Mouse (Mus musculus) right cerebral cortex, postnatal 14 days (tissue): ENCODE measurements at regions not wholly inside any gene's neighbourhood (a gene's known extent, or its start where the extent isn't known, plus 50 kb on each side); places are given as distances from the start of the nearest gene placed in this dataset.

ENCODE experiments used
- DNase-seq: peaks from one replicate; pipeline ENCODE4 v3.0.0; 2022

GRCm38 (mm10) chr9:98791709-98792108 is 50.6 kb upstream of the Prr23a1 start:
- no peak for DNase-seq

- DNase-seq, result peak; percentile 8
These were observed 68.6 kb upstream of the Prr23a1 start for GRCm38 (mm10) chr9:98773651-98774185.

GRCm38 (mm10) chr9:98773212-98773611 is 69.1 kb upstream of the Prr23a1 start:
- DNase-seq, result no peak

DNA sequence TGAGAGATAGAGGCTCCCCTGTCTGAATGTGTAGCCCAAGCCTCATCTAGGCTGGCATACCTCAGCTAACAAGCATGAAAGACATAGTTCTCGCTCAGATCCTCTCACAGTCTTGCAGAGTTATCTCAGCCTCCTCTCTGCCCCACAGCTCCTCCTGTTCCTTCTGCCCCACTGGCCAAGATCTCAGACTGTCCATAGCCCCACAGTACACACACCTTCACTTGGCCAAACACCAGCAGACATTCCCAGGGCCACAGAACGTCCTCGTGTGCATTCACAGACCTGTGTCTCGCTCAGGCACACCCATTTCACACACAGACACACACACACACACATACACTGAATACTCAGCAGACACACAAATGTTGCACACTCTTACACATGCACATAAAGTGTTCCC is 87.5 kb upstream of the Prr23a1 start:
- DNase-seq, result no peak

- DNase-seq, result no peak
These were observed 88.8 kb upstream of the Prr23a1 start for GRCm38 (mm10) chr9:98753356-98753953.

DNA sequence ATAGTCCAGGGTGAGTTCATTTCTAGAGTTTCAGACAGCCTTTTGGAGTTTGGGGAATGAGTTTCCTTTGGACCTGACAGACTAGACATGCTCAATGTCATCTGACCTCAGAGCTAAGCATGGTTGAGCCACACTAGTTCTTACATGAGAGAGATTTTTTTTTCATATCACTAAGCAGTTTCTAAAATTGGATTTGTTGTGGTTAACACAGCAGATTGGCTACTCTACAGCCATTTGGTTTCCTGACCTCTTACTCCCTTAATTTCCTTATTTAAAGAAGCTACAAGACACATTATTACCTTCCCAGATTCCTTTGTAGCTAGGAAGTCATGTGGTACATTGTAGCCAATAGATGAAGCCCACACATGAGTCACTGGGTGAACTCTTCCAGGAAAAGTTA is 98.5 kb upstream of the Prr23a1 start:
- DNase-seq, result no peak

- DNase-seq, result no peak
These were observed 114.9 kb upstream of the Prr23a1 start for GRCm38 (mm10) chr9:98727276-98727860.

- no peak for DNase-seq
These were observed 115.7 kb upstream of the Prr23a1 start for GRCm38 (mm10) chr9:98726638-98727037.

GRCm38 (mm10) chr9:98722885-98723284 is 119.4 kb upstream of the Prr23a1 start:
- DNase-seq, result no peak

- DNase-seq, result no peak
These were observed 119.9 kb upstream of the Mrps22 start for GRCm38 (mm10) chr9:98721381-98721780.

GRCm38 (mm10) chr9:98717701-98718270 is 116.3 kb upstream of the Mrps22 start:
- DNase-seq, result no peak

GRCm38 (mm10) chr9:98714661-98715060 is 113.2 kb upstream of the Mrps22 start:
- no peak for DNase-seq

- no peak for DNase-seq
These were observed 111.4 kb upstream of the Mrps22 start for GRCm38 (mm10) chr9:98712826-98713225.

- DNase-seq, result no peak
These were observed 110.6 kb upstream of the Mrps22 start for GRCm38 (mm10) chr9:98712023-98712563.

DNA sequence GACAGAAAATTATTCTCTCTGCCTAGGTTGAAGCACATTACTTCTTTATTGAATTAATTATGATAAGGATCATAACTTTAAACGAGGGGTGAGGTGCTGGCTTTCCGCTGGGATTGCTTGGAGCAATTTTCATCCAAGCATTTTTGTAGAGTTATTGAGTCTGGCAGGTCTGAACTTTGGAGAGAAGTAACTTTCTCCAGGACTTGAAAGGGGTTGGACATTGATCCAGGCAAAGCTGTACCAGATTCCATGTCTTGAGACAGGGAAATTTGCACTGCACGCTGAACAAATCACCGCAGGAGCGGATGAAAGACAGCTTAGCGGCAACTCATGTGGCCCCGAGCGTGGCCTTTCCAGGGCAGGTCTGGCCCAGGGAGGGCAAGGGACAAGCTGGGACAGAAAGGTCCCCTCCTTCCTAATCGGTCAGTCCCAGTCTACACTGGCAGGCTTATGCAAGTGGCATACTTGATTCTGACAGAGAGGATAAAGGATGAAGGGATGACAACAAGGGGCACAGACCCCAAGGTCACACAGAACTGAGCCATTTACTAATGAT is 108.8 kb upstream of the Mrps22 start:
- DNase-seq, result no peak

- DNase-seq, result no peak
These were observed 106.7 kb upstream of the Mrps22 start for GRCm38 (mm10) chr9:98708001-98708680.

- DNase-seq, result no peak
These were observed 106.0 kb upstream of the Mrps22 start for GRCm38 (mm10) chr9:98707491-98707890.

GRCm38 (mm10) chr9:98704131-98704530 is 102.7 kb upstream of the Mrps22 start:
- no peak for DNase-seq

DNA sequence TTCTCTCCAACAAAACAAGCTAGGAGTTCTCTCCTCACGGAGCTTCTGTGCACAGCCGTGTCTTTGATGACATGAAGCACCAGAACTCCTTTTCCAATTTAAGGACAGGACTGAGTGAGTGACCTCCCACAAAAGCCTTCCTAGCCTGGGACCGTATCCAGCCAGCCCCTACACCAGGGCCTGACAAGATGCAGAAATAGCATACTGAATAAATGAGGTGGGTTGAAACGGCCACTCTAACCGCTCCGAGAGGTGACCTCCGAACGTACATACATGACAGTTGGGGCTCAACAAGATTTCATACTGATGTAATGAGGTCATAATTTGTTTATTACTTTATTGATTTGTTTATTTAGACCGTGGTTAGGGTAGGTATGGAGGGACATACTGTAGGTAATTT is 101.9 kb upstream of the Mrps22 start:
- DNase-seq, result no peak

DNA sequence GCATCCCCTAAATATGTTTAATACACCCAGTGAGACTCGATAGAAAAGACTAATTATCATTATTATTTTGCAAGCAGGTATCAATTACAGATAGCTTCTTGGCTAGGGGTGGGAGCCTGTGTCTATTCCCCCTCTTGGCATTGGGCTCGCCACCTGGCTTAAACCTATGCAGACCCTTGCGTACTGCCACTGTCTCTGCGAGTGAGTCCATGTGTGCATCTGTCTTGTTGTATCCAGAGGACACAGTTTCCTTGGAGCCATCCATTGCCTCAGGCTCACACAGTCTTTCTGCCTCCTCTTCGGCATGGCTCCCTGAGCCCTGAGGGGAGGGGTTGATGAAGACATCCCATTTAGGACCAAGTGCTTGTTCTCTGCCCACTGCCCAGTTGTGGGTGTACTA is 99.1 kb upstream of the Mrps22 start:
- DNase-seq, result no peak

GRCm38 (mm10) chr9:98697155-98697554 is 95.7 kb upstream of the Mrps22 start:
- DNase-seq, result no peak

DNA sequence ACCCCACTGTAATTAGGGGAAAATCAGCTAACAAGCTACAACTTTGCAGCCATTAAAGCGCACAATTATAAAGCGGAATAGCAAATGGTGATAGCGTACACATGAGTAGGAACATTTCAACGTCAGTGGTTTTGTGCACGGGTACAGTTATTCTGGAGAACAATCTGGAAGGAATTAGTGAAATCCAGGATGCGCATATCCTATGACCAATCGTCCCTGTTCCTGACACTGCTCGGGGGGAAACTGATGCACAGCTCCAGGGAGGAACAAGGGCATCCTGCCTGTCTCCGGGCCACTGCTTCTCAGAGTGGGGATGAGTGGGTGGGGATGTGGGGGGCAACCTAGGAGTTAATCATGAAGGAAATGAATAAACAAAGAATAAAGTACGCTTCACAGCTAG is 93.6 kb upstream of the Mrps22 start:
- no peak for DNase-seq

GRCm38 (mm10) chr9:98690839-98691516 is 89.5 kb upstream of the Mrps22 start:
- DNase-seq, result peak; percentile 67
